Mouse (Mus musculus) forebrain, embryonic 13.5 days (tissue): Measurements from ENCODE around the gene Slc24a1. TPM values are rescaled to one million over a fixed set of nuclear protein-coding genes. Genes with fewer than 3 reads are reported as not detected.
"Not testable (repeated sequence)": the region's sequence is repeated elsewhere in the genome, so short reads cannot be mapped to it uniquely, and the experiment has no call there.

Source experiments
- ATAC-seq: fragments of 200-750 bp; cut with Nextera tagmentation; 2 replicates; pipeline ENCODE4 v1.8.0; 2017
- H3K27ac ChIP-seq: fragments of 300-500 bp; sonication (generic); 2 replicates; pipeline ENCODE4 v1.5.1; 2015; ENCODE audit warnings: inconsistent platforms, mild to moderate bottlenecking, moderate library complexity
- H3K27me3 ChIP-seq: fragments of 300-500 bp; sonication (generic); 2 replicates; pipeline ENCODE4 v1.6.1; 2015; ENCODE audit warnings: mild to moderate bottlenecking, inconsistent platforms
- H3K36me3 ChIP-seq: fragments of 300-500 bp; sonication (generic); 2 replicates; pipeline ENCODE4 v1.6.1; 2015; ENCODE audit warnings: mild to moderate bottlenecking, inconsistent platforms; ENCODE audit not compliant: poor library complexity, severe bottlenecking
- H3K4me1 ChIP-seq: fragments of 300-500 bp; sonication (generic); 2 replicates; pipeline ENCODE4 v1.6.1; 2015; ENCODE audit warnings: inconsistent platforms
- H3K4me2 ChIP-seq: fragments of 300-500 bp; sonication (generic); 2 replicates; pipeline ENCODE4 v1.6.1; 2015; ENCODE audit warnings: inconsistent platforms, mild to moderate bottlenecking, moderate library complexity
- H3K4me3 ChIP-seq: fragments of 300-500 bp; sonication (generic); 2 replicates; pipeline ENCODE4 v1.5.1; 2015; ENCODE audit warnings: mild to moderate bottlenecking, inconsistent platforms
- H3K9ac ChIP-seq: fragments of 300-500 bp; sonication (generic); 2 replicates; pipeline ENCODE4 v1.6.1; 2015; ENCODE audit warnings: mild to moderate bottlenecking, inconsistent platforms
- H3K9me3 ChIP-seq: fragments of 300-500 bp; sonication (generic); replicated peaks from 2 replicates; pipeline ENCODE4 v1.6.1; 2016; ENCODE audit warnings: inconsistent platforms
- WGBS: fragments of 180-500 bp; shearing (Covaris S2); methylation state at CpG from one replicate; pipeline ENCODE4 v1.1.7; 2015; 5-methylcytosine and 5-hydroxymethylcytosine counted together
- polyA plus RNA-seq: library from polyadenylated mRNA; unstranded; fragments of >200 nt; fragmentation: Nextera tagmentation; extraction: Ambion mirVana; gene quantifications from 2 replicates; pipeline ENCODE4 v1.2.1, GENCODE M21; 2015

Slc24a1 gene
- polyA plus RNA-seq: 0.05 and 0.08 TPM in 2 replicates

DNA sequence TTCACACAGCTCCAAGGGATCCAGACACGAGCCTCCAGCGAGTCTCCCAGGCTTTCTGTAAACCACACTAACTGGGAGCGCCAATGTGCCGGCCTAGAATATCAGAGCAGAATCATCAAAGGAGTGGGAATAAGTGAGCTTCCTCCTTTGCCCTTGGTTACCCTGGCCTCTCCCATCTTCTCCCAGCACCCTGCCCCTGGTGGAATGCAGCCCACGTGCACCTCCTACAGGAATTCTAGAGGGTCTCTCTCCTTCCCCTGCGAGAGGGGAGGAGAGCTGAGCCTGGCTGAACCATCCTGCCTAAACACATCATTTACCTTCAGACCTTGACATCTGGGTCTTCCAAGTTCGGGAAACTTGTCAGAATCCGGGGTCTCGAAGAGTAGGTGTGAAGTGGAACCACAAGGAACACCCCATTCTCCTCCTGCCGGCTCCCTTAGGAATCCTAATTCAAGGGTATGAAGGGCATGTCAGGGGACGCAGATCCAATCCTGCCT, at the start of gene Slc24a1:
Gene Slc24a1 (minus strand): TSS at position 447 of the 497 bp plus-strand sequence.
- Histone ChIP-seq H3K4me2 (no peak within 1 kb of the TSS), H3K27me3 (peaks cover 22% of the 10 kb centered on the region), H3K27ac (no peak within 1 kb of the TSS), H3K9me3 (no peaks in the 10 kb centered on the region), H3K36me3 (no peaks in the 10 kb centered on the region), H3K4me3 (no peak within 1 kb of the TSS), H3K4me1 (no peaks in the 10 kb centered on the region), H3K9ac (no peak within 1 kb of the TSS)
- 35% methylated on average over 11 of the region's 11 CpGs for WGBS
- ATAC-seq: no peak

DNA sequence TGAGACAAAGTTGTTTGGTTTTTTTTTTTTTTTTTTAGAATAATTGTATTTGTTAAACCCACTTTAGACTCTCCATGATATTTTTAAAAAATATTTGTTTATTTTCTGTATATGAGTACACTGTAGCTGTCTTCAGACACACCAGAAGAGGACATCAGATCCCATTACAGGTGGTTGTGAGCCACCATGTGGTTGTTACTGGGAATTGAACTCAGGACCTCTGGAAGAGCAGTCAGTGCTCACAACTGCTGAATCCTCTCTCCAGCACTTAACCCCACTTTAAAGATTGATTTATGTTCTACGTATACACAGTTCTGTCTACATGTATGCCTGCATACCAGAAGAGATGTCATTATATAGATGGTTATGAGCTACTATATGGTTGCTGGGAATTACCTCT, 44.1 kb upstream of the Slc24a1 start:
- H3K4me2 ChIP-seq, H3K9ac ChIP-seq, H3K4me1 ChIP-seq, ATAC-seq, H3K27ac ChIP-seq, H3K9me3 ChIP-seq, H3K4me3 ChIP-seq, H3K27me3 ChIP-seq: not testable (repeated sequence)
- 97% methylated on average over 1 of the region's 1 CpGs for WGBS
- H3K36me3 ChIP-seq: peaks cover 91% of the 10 kb centered on the region

DNA sequence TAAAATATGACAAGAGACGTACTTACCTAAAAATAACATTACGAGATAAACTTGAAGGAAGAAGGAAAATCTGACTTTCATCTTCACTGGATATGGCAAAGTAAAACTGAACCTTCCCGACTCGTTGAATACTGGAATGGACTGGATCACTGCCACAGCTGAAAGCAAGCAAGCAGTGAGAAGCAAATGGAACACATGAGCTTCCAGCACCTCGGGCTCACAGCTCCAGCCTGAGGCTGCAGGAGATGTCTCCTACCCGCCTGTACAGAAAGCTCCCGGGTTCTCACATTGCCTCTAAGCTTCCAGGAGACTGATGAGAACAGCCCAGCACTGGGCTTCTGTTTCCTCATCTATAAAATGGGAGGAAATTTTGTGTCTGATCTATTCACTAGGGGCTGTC, 38.9 kb upstream of the Slc24a1 start:
- no peak overlapping the region for H3K9ac ChIP-seq
- 86% methylated on average over 7 of the region's 7 CpGs for WGBS
- H3K36me3 ChIP-seq: peaks cover 96% of the 10 kb centered on the region
- H3K9me3 ChIP-seq: no peaks in the 10 kb centered on the region
- no peak overlapping the region for H3K4me2 ChIP-seq
- H3K4me1 ChIP-seq: no peaks in the 10 kb centered on the region
- ATAC-seq: no peak
- H3K4me3 ChIP-seq: no peak overlapping the region
- no peaks in the 10 kb centered on the region for H3K27me3 ChIP-seq
- H3K27ac ChIP-seq: no peak overlapping the region

DNA sequence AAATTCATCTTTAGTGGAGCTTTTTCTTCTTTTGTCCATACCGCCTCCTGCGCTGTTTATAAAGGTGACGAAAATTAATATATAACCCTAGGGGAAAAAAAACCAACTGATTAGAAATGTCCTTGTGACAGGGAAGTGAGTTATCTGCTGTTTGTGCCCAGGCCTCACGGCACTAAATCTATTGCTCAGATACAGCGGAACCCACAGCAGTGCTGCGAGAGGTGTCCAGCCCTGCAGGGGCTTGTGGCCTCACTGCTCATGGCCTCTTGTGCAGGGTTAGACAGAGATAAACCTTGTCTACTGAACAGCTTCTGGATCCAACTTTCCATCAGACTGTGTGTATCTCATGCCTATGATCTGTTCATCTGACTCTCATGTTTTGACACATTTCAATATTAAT, 37.0 kb upstream of the Slc24a1 start:
- H3K27ac ChIP-seq: no peak overlapping the region
- H3K36me3 ChIP-seq: peaks cover 97% of the 10 kb centered on the region
- H3K9me3 ChIP-seq: no peaks in the 10 kb centered on the region
- H3K4me3 ChIP-seq: no peak overlapping the region
- WGBS: 95% methylated on average over 6 of the region's 6 CpGs
- H3K9ac ChIP-seq: no peak overlapping the region
- H3K27me3 ChIP-seq: no peaks in the 10 kb centered on the region
- no peak for ATAC-seq
- no peak overlapping the region for H3K4me2 ChIP-seq
- H3K4me1 ChIP-seq: no peaks in the 10 kb centered on the region

DNA sequence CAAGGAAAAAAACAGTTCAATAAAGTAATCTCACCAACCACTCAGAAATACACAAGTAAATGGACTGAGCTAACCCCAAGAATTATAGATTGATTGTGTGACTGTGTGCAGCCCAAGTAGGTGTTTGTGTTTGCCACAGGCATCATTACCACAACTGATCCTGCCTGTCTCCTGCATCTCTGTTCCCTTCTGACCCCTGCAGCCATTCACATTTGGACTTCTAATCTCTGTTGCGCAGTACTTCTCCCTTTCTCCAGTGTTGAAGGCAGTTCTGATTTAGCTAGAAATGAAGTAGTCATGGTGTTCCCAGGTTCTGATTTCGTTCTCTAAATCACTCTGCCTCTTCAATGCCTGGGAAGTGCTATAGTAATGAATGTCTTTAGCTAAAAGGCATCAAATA, 36.2 kb upstream of the Slc24a1 start:
- Histone ChIP-seq H3K9ac (no peak overlapping the region), H3K27ac (no peak overlapping the region), H3K4me2 (no peak overlapping the region), H3K36me3 (peaks cover 96% of the 10 kb centered on the region), H3K9me3 (no peaks in the 10 kb centered on the region), H3K4me3 (no peak overlapping the region), H3K27me3 (no peaks in the 10 kb centered on the region), H3K4me1 (no peaks in the 10 kb centered on the region)
- 96% methylated on average over 2 of the region's 2 CpGs for WGBS
- ATAC-seq: no peak

DNA sequence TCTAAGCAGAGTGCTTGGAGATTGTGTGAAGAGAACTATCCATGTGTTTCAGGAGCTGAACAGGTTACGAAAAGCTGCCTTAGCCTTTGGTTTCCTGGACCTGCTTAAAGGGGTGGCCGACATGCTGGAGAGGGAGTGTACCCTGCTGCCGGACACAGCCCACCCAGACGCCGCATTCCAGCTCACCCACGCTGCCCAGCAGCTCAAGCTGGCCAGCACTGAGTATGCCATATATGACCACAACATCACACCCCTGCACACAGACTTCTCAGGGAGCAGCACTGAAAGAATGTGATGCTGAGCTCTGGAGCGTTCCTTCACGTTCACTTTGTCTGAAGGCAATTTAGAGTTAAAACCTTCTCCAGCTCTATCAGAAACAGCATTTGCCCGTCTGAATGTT, 34.4 kb upstream of the Slc24a1 start:
- H3K4me2 ChIP-seq: no peak overlapping the region

DNA sequence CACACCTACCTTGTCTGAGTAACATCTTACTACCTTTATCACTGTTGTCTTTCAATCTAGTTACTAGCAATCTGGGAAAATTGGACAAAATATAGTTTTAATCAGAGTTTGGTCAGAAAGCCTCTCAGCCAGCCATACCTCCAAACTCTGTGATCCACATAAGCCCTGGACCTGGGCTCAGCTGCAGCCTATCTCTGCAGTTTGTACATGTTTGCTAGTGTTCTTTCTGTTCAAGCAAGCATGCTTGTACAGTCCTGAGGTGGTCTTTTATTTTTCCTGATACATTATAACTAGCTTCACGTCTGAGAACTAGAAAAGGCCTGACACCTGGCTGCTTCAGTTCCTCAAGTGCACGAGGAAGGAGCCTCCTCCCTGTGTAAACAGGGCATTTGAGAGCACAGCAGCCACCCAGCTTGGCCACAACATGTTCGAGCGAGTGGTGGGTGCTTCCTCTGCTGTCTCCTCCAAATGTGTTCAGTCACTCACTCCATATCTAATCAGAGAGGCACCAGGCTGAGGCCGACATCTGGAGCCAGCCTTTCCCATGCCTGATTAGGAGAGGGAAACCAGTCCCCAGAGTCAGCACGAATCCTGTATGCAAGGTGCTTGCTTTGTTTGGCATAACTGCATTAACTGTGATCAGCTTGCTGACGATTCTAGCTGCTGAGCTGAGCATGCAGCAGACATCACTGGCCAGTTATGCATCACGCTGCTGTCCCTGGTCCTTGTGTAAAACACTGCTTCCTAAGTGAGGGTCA, 33.8 kb upstream of the Slc24a1 start:
- ATAC-seq: no peak
- Histone ChIP-seq H3K9me3 (no peaks in the 10 kb centered on the region), H3K4me2 (no peak overlapping the region), H3K36me3 (peaks cover 96% of the 10 kb centered on the region), H3K9ac (no peak overlapping the region), H3K4me3 (no peak overlapping the region), H3K27ac (no peak overlapping the region), H3K27me3 (no peaks in the 10 kb centered on the region), H3K4me1 (no peaks in the 10 kb centered on the region)
- WGBS: 87% methylated on average over 8 of the region's 8 CpGs

More for the DNA sequence above, 34.4 kb upstream of the Slc24a1 start:
- H3K27me3 ChIP-seq: no peaks in the 10 kb centered on the region
- peaks cover 96% of the 10 kb centered on the region for H3K36me3 ChIP-seq
- H3K27ac ChIP-seq: no peak overlapping the region
- no peaks in the 10 kb centered on the region for H3K4me1 ChIP-seq
- no peak for ATAC-seq
- H3K9me3 ChIP-seq: no peaks in the 10 kb centered on the region
- WGBS: 91% methylated on average over 9 of the region's 9 CpGs
- no peak overlapping the region for H3K4me3 ChIP-seq
- no peak overlapping the region for H3K9ac ChIP-seq

DNA sequence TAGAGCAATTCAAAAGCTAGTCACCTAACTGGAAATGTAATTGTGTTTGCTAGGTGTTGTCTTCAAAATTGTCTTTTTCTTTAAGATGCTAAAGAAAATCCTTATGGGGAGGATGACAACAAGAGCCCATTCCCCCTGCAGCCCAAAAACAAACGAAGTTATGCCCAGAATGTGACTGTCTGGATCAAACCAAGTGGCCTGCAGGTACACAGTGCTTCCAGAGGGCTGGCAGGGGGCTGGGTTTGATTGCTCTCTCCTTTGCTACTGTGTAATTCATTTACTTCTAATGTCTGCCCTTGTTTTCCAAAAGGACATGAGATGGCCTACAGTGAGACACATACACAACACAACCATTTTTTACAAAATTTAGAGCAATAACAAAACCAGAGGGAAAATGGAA, 30.5 kb upstream of the Slc24a1 start:
- H3K9me3 ChIP-seq: no peaks in the 10 kb centered on the region
- ATAC-seq: no peak
- 87% methylated on average over 1 of the region's 1 CpGs for WGBS
- H3K36me3 ChIP-seq: peaks cover 97% of the 10 kb centered on the region
- H3K27ac ChIP-seq: no peak overlapping the region
- H3K4me2 ChIP-seq: no peak overlapping the region
- H3K27me3 ChIP-seq: no peaks in the 10 kb centered on the region
- H3K4me1 ChIP-seq: no peaks in the 10 kb centered on the region
- no peak overlapping the region for H3K9ac ChIP-seq
- H3K4me3 ChIP-seq: no peak overlapping the region

DNA sequence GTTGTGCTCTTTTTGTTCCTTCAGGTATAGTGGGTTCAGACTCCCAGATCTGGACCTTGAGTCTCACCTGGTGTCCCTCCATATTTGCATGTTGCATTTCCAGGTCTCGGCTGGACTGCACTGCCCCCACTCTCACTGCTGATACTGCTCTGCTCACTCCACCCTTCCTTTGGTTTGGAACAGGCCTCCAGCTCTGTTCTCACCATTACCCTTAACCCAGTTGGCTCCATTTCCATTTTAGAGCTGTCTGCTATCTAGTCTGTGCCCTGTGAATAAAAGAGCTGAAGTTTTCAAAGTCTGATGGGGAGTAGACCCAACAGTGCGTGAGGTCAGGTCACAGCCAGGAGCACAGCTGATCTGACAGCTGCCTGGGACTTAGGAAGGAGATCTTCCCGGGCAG, 29.1 kb upstream of the Slc24a1 start:
- no peaks in the 10 kb centered on the region for H3K9me3 ChIP-seq
- 83% methylated on average over 3 of the region's 3 CpGs for WGBS
- peaks cover 96% of the 10 kb centered on the region for H3K36me3 ChIP-seq
- H3K9ac ChIP-seq: no peak overlapping the region
- H3K4me1 ChIP-seq: no peaks in the 10 kb centered on the region
- no peak overlapping the region for H3K4me2 ChIP-seq
- no peak overlapping the region for H3K4me3 ChIP-seq
- H3K27me3 ChIP-seq: no peaks in the 10 kb centered on the region
- H3K27ac ChIP-seq: no peak overlapping the region
- ATAC-seq: no peak

DNA sequence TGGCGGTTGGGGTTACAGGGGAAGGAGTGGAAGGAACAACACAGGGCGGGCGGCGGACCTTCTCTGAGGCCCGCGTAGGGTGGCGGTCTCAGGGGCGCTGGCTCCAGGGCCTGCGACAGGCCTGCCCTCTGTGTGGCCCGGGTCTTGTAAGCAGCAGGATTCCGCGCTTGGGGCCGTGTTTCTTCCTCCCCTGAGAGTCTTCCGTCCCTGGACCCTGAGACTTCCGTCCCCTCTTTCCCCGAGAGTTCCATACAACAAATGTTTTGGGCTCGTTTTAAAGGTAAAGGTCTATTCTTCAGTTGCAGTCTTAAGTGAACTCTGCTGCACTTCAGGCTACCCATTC, 9.5 kb upstream of the Slc24a1 start:
- no peaks in the 10 kb centered on the region for H3K9me3 ChIP-seq
- peak overlapping the region; percentile 78 for H3K27ac ChIP-seq
- 0% methylated on average over 11 of the region's 17 CpGs for WGBS
- H3K9ac ChIP-seq: peak overlapping the region; percentile 91
- no peak; the same call in 1 of the 2 replicates for ATAC-seq
- no peaks in the 10 kb centered on the region for H3K27me3 ChIP-seq
- H3K4me2 ChIP-seq: peak overlapping the region; percentile 80
- H3K4me3 ChIP-seq: peak overlapping the region; percentile 84
- peaks cover 9% of the 10 kb centered on the region for H3K4me1 ChIP-seq
- peaks cover 31% of the 10 kb centered on the region for H3K36me3 ChIP-seq

DNA sequence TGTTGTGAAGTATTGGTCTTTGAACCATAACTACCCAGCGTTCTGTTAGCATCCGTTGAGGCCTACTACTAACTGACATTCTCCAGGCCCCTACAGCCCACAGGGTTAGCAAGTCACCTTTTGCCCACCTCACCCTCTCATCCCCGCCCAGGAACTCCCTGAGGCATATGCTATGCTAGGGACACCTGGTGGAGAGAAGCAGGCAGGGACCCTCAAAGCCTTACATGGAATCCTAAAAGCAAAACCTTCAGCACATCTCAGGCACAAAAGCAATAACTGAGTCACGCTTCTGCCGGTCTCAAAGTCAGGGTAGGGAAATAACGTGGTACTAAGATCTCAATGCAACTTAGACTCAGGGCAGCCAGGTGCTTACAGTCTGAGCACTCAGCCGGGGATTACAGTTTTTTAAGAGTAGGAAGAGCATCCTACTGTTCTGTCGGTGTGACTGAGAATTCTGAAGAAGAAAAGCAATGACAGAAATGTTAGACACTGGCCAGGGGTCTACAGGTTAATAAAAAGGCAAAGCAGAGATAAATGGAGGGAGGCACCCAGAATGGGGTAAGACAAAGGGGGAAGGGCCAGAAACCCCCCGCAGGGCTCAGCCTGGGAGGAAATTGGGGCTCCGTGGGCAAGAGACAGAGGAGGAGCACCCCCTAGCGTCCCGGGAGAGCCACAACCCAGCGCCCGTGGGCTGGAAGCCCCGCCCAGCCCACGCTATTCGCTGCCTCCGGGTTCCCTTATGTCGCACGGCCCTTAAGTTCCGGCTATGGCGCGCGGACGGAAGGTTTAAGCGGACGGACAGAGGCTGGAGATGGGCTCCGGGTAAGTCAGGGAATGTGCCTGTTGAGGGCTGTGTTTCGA, 8.9 kb upstream of the Slc24a1 start, which contains the start of gene Ints14:
Gene Ints14 (plus strand): TSS at position 789 of the 861 bp plus-strand sequence.
- H3K4me2 ChIP-seq: peak within 1 kb of the TSS; percentile 80
- peak within 1 kb of the TSS; percentile 91 for H3K9ac ChIP-seq
- peak within 1 kb of the TSS; percentile 84 for H3K4me3 ChIP-seq
- H3K27ac ChIP-seq: peak within 1 kb of the TSS; percentile 78
- H3K27me3 ChIP-seq: no peaks in the 10 kb centered on the region
- peak; percentile 99 for ATAC-seq
- 6% methylated on average over 29 of the region's 29 CpGs for WGBS
- H3K36me3 ChIP-seq: peaks cover 25% of the 10 kb centered on the region
- H3K4me1 ChIP-seq: peaks cover 9% of the 10 kb centered on the region
- H3K9me3 ChIP-seq: no peaks in the 10 kb centered on the region

DNA sequence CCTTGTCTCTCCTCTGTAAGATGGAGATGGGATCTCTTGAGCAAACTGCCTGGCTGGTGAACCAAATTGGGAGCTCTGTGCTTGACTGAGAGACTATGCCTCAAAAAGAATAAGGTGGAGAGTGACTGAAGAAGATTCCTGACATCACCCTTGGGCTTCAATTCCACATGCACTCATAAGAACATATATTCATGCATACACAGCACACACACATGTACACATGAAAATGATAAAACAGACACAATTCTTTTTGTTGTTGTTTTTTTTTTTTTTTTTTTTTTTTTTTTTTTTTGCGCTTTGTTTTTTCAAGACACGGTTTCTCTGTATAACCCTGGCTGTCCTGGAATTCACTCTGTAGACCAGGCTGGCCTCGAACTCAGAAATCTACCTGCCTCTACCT, 5.9 kb upstream of the Slc24a1 start:
- no peak overlapping the region for H3K4me2 ChIP-seq
- peaks cover 9% of the 10 kb centered on the region for H3K4me1 ChIP-seq
- no peak overlapping the region for H3K27ac ChIP-seq
- H3K27me3 ChIP-seq: peaks cover 12% of the 10 kb centered on the region; the same call in 1 of the 2 replicates
- ATAC-seq: no peak
- H3K36me3 ChIP-seq: peaks cover under 1% of the 10 kb centered on the region; the same call in 1 of the 2 replicates
- no peak overlapping the region for H3K4me3 ChIP-seq
- no peaks in the 10 kb centered on the region for H3K9me3 ChIP-seq
- WGBS: 91% methylated on average over 3 of the region's 3 CpGs
- no peak overlapping the region for H3K9ac ChIP-seq
